Mouse (Mus musculus) stomach, postnatal 0 days (tissue): ENCODE measurements around the gene Adam22. TPM values are rescaled to one million over a fixed set of nuclear protein-coding genes. Genes with fewer than 3 reads are reported as not detected.

Experiments
- ATAC-seq: fragments of 200-750 bp; cut with Nextera tagmentation; 2 replicates; pipeline ENCODE4 v1.8.0; 2017; ENCODE audit not compliant: low FRiP score, low TSS enrichment
- DNase-seq: peaks from one replicate; pipeline ENCODE4 v3.0.0-alpha.2; 2016; ENCODE audit warnings: low spot score
- H3K27ac ChIP-seq: fragments of 300-500 bp; sonication (generic); replicated peaks from 2 replicates; pipeline ENCODE4 v1.5.1; 2014; ENCODE audit warnings: mild to moderate bottlenecking, control low read depth
- H3K27me3 ChIP-seq: fragments of 300-500 bp; sonication (generic); 2 replicates; pipeline ENCODE4 v1.6.1; 2014; ENCODE audit warnings: low read length; ENCODE audit not compliant: control insufficient read depth, insufficient read depth
- H3K36me3 ChIP-seq: fragments of 300-500 bp; sonication (generic); 2 replicates; pipeline ENCODE4 v1.6.1; 2014; ENCODE audit warnings: low read length, mixed read lengths; ENCODE audit not compliant: control insufficient read depth, insufficient read depth
- H3K4me1 ChIP-seq: fragments of 300-500 bp; sonication (generic); replicated peaks from 2 replicates; pipeline ENCODE4 v1.6.1; 2014; ENCODE audit warnings: antibody characterized with exemption; ENCODE audit not compliant: control insufficient read depth, insufficient read depth
- H3K4me2 ChIP-seq: fragments of 300-500 bp; sonication (generic); replicated peaks from 2 replicates; pipeline ENCODE4 v1.6.1; 2014; ENCODE audit warnings: low read depth, mild to moderate bottlenecking, control low read depth, moderate library complexity
- H3K4me3 ChIP-seq: fragments of 300-500 bp; sonication (generic); 2 replicates; pipeline ENCODE4 v1.5.1; 2014; ENCODE audit warnings: low read depth, low read length, control low read depth
- H3K9ac ChIP-seq: fragments of 300-500 bp; sonication (generic); 2 replicates; pipeline ENCODE4 v1.6.1; 2014; ENCODE audit warnings: mild to moderate bottlenecking, low read length, control low read depth, mixed read lengths
- H3K9me3 ChIP-seq: fragments of 300-500 bp; sonication (generic); 2 replicates; pipeline ENCODE4 v1.6.1; 2016; ENCODE audit warnings: low read length; ENCODE audit not compliant: control insufficient read depth
- CTCF ChIP-seq: IDR thresholded peaks from 2 replicates; pipeline ENCODE4 v1.5.1; 2016; ENCODE audit warnings: antibody characterized with exemption, low read depth, mild to moderate bottlenecking, moderate library complexity
- EP300 ChIP-seq: optimal IDR thresholded peaks from 2 replicates; pipeline ENCODE3; 2016; ENCODE audit warnings: antibody characterized with exemption
- WGBS: fragments of 180-500 bp; shearing (Covaris S2); extraction: QIAGEN DNeasy Blood & Tissue Kit; methylation state at CpG from one replicate; pipeline ENCODE4 v1.1.7; 2014; 5-methylcytosine and 5-hydroxymethylcytosine counted together
- polyA plus RNA-seq: library from polyadenylated mRNA; unstranded; fragments of >200 nt; fragmentation: Nextera tagmentation; extraction: Ambion mirVana; gene quantifications from 2 replicates; pipeline ENCODE4 v1.2.1, GENCODE M21; 2015

Adam22 gene
- polyA plus RNA-seq, 1 experiment from 2014 or later: 2.5 TPM

GRCm38 (mm10) chr5:8082800-8083509 is 285.0 kb downstream of the Adam22 start:
- TF ChIP-seq CTCF: no peak
- no peak for TF ChIP-seq EP300
- Histone ChIP-seq H3K4me2 (no peak overlapping the region), H3K9ac (no peak overlapping the region), H3K4me3 (no peak overlapping the region), H3K4me1 (no peaks in the 10 kb centered on the region), H3K36me3 (no peaks in the 10 kb centered on the region), H3K27ac (no peak overlapping the region), H3K9me3 (no peaks in the 10 kb centered on the region), H3K27me3 (no peaks in the 10 kb centered on the region)
- WGBS: 73% methylated on average over 20 of the region's 20 CpGs
- ATAC-seq: no peak
- no peak for DNase-seq

GRCm38 (mm10) chr5:8077481-8077880 is 290.5 kb downstream of the Adam22 start:
- WGBS: 76% methylated on average over 8 of the region's 8 CpGs
- no peak for TF ChIP-seq CTCF
- no peak for TF ChIP-seq EP300
- no peak for ATAC-seq

DNA sequence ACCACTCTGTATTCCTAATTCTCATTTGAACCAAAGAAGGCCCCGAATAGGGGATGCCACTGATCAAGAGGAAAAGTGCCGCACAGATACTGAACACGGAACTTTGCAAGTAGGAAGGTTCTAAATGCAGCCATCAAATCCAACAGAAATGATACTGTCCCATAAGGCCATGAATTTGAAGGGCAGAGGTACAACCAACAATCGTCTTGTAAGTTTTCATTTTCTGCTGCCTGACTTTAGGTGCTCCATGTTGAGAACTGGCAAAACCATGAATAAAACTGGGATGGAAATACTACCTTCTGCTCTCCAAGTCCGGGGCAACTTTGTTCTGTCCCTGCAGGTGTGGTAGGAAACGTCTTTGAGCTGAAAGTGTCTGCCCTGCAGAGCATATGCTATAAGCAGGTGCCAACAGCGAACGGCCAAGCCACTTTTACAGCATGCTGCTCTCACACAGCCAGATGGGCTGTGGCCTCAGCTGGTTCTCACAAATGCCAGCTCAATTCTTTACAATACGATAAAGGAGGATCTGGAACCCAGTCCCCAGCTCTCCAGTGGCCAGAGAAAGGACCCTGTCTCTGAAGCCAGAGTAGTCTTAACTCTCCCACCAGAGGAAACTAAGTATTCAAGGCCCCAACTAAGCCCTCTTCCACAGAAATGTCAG is 293.9 kb downstream of the Adam22 start:
- H3K4me3 ChIP-seq: no peak overlapping the region
- H3K27ac ChIP-seq: no peak overlapping the region
- no peak for ATAC-seq
- no peaks in the 10 kb centered on the region for H3K9me3 ChIP-seq
- H3K9ac ChIP-seq: no peak overlapping the region
- H3K4me2 ChIP-seq: no peak overlapping the region
- no peak for DNase-seq
- no peak for TF ChIP-seq EP300
- no peak for TF ChIP-seq CTCF
- no peaks in the 10 kb centered on the region for H3K27me3 ChIP-seq
- 94% methylated on average over 9 of the region's 9 CpGs for WGBS
- no peaks in the 10 kb centered on the region for H3K4me1 ChIP-seq
- no peaks in the 10 kb centered on the region for H3K36me3 ChIP-seq

More at GRCm38 (mm10) chr5:8077481-8077880, 290.5 kb downstream of the Adam22 start:
- Histone ChIP-seq H3K27me3 (no peaks in the 10 kb centered on the region), H3K4me2 (no peak overlapping the region), H3K27ac (no peak overlapping the region), H3K9me3 (no peaks in the 10 kb centered on the region), H3K4me3 (no peak overlapping the region), H3K9ac (no peak overlapping the region), H3K4me1 (no peaks in the 10 kb centered on the region), H3K36me3 (no peaks in the 10 kb centered on the region)
- no peak for DNase-seq

GRCm38 (mm10) chr5:8073406-8073805 is 294.6 kb downstream of the Adam22 start:
- H3K27ac ChIP-seq: no peak overlapping the region
- H3K4me2 ChIP-seq: no peak overlapping the region
- no peaks in the 10 kb centered on the region for H3K9me3 ChIP-seq
- no peak for DNase-seq
- H3K36me3 ChIP-seq: peaks cover 2% of the 10 kb centered on the region; the same call in 1 of the 2 replicates
- 89% methylated on average over 9 of the region's 9 CpGs for WGBS
- H3K27me3 ChIP-seq: no peaks in the 10 kb centered on the region
- H3K9ac ChIP-seq: no peak overlapping the region
- no peak overlapping the region for H3K4me3 ChIP-seq
- no peak for ATAC-seq
- TF ChIP-seq EP300 (no peak), CTCF (no peak)
- H3K4me1 ChIP-seq: no peaks in the 10 kb centered on the region

DNA sequence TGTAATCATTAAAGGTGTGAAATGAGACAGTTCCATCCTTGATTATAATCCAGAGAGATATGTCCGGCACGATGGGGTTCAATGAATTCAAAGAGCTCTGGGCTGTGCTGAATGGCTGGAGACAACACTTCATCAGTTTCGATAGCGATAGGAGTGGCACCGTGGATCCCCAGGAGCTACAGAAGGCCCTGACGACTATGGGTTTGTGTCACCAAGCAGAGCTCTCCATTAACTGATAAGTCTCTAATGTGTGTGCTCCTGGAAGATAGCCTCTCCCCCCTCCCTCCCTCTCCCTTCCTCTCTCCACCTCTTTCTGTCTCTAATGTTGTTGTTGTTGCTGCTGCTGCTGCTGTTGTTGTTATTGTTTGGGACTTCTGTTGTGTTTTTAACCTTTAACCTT is 304.8 kb downstream of the Adam22 start:
- H3K9ac ChIP-seq: no peak overlapping the region
- H3K27ac ChIP-seq: no peak overlapping the region
- H3K4me1 ChIP-seq: no peaks in the 10 kb centered on the region
- H3K36me3 ChIP-seq: peaks cover 33% of the 10 kb centered on the region
- ATAC-seq: no peak
- H3K4me3 ChIP-seq: no peak overlapping the region
- H3K4me2 ChIP-seq: no peak overlapping the region
- no peak for DNase-seq
- no peaks in the 10 kb centered on the region for H3K27me3 ChIP-seq
- TF ChIP-seq EP300 (no peak), CTCF (no peak)
- H3K9me3 ChIP-seq: no peaks in the 10 kb centered on the region
- WGBS: 78% methylated on average over 6 of the region's 6 CpGs

DNA sequence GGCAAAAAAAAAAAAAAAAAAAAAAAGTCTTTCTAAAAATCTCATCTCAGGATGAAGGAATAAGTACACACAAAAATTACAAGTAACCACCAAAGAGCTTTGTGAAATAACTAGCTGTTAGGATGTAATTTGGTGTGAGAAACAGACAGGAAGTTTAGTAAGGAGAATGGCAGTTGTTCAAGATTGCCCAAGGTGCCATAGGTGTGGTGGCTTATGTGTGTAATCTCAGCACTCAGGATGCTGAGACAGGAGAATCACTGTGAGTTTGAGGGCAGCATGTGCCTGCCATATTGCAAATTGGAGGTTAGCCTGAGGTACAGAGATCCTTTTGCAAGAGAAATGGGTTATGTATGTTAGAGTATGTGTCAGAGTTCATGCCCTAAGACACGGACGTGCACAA is 305.5 kb downstream of the Adam22 start:
- WGBS: 96% methylated on average over 2 of the region's 2 CpGs
- DNase-seq (no peak), ATAC-seq (no peak)
- H3K4me3 ChIP-seq: no peak overlapping the region
- no peak overlapping the region for H3K9ac ChIP-seq
- H3K36me3 ChIP-seq: peaks cover 32% of the 10 kb centered on the region
- H3K4me2 ChIP-seq: no peak overlapping the region
- no peak for TF ChIP-seq CTCF
- no peak for TF ChIP-seq EP300
- H3K27me3 ChIP-seq: no peaks in the 10 kb centered on the region
- H3K27ac ChIP-seq: no peak overlapping the region
- no peaks in the 10 kb centered on the region for H3K9me3 ChIP-seq
- no peaks in the 10 kb centered on the region for H3K4me1 ChIP-seq
